In the genomic region with DNA sequence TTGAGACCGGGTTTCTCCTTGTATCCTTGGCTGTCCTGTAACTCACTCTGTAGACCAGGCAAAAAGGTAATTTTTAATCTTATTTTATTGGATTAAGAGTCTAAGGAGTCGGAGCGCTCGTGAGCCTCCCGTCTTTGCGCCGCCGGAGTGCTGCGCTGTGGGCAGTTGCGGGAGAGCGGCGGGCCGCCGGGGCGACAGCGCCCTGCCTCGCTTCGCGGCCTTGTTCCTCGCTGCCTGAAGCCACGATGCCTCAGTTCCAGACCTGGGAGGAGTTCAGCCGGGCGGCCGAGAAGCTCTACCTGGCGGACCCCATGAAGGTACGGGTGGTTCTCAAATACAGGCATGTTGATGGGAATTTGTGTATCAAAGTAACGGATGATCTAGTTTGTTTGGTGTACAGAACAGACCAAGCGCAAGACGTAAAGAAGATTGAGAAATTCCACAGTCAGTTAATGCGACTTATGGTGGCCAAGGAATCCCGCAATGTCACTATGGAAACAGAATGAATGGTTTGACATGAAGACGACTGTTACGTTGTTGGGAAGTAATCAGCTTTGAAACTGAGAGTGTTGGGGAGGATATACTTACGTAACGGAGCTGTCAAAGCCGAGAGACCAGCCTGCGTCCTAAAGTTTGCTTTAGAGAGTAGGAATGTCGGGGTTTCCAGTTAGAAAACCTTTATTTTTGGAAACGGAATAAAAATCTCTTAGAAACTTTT, we compare ENCODE assay signal across 13 mouse cellular contexts. TPM values are rescaled to one million over a fixed set of nuclear protein-coding genes. Genes with fewer than 3 reads are reported as not detected.
DNase-seq lines count a peak whose midpoint lies in the region; ATAC-seq lines count a peak whose summit lies in the region.
"Not testable (repeated sequence)": the region's sequence is repeated elsewhere in the genome, so short reads cannot be mapped to it uniquely, and the experiment has no call there.
"Had no signal": no experiment of that assay in that cellular context is flagged by ENCODE, and none has a peak within 500 bp of the region (broad histone marks: within the 10 kb centered on the region; RNA-seq: fewer than 3 reads in every experiment).

No protein-coding gene starts in this region.

- H3K9me3 ChIP-seq in forebrain, embryonic 10.5 days; heart, embryonic 13.5 days; intestine, embryonic 16.5 days (ENCODE audit: control insufficient read depth, low read length); lung, embryonic 16.5 days (ENCODE audit: control insufficient read depth, low read length); neural tube, embryonic 14.5 days (ENCODE audit: control insufficient read depth, low read length): not testable (repeated sequence)

- peak overlapping the region; percentile 31 for H3K4me3 ChIP-seq in forebrain, embryonic 10.5 days
- peak overlapping the region; percentile 39 for H3K4me3 ChIP-seq in heart, embryonic 13.5 days
- H3K4me3 ChIP-seq in intestine, embryonic 16.5 days (ENCODE audit: low read length), result peak overlapping the region; percentile 12; the same call in 1 of the 2 replicates
- not testable (repeated sequence) for H3K4me3 ChIP-seq in lung, embryonic 16.5 days (ENCODE audit: low read length)
- H3K4me3 ChIP-seq in neural tube, embryonic 14.5 days (ENCODE audit: low read depth, low read length), result 0 out of 2 replicates have a peak overlapping the region, but pooled peaks have one; percentile 12

- DNase-seq in forebrain, embryonic 10.5 days (ENCODE audit: extremely low spot score, low spot score), result peak; percentile 18
- DNase-seq in layer of hippocampus, postnatal 36 days, result peak; percentile 15 to 26
- peak; percentile 39 for DNase-seq in testis, postnatal 14 days (ENCODE audit: low spot score)

- peak overlapping the region; percentile 63 for H3K4me2 ChIP-seq in heart, embryonic 13.5 days
- H3K4me2 ChIP-seq in intestine, embryonic 16.5 days (ENCODE audit: low read depth, low read length), result peak overlapping the region; percentile 27; the same call in 1 of the 2 replicates
- H3K4me2 ChIP-seq in lung, embryonic 16.5 days (ENCODE audit: low read depth, low read length), result peak overlapping the region; percentile 13
- H3K4me2 ChIP-seq in neural tube, embryonic 14.5 days (ENCODE audit: low read depth, low read length), result peak overlapping the region; percentile 38

- H3K36me3 ChIP-seq in forebrain, embryonic 10.5 days (replicated peaks); heart, embryonic 13.5 days; intestine, embryonic 16.5 days (ENCODE audit: control insufficient read depth, insufficient read depth, low read length); lung, embryonic 16.5 days (ENCODE audit: control insufficient read depth, insufficient read depth, low read length); neural tube, embryonic 14.5 days (ENCODE audit: control insufficient read depth, insufficient read depth, low read length): not testable (repeated sequence)

- ATAC-seq in cerebellum, adult (ENCODE audit: insufficient number of reproducible peaks, low FRiP score, low TSS enrichment), result peak; percentile 70; the same call in 1 of the 2 replicates
- ATAC-seq in heart, embryonic 13.5 days (ENCODE audit: extremely low read depth, insufficient number of reproducible peaks, low FRiP score, low TSS enrichment); intestine, embryonic 16.5 days; lung, embryonic 16.5 days (ENCODE audit: low read depth): not testable (repeated sequence)
- ATAC-seq in neural tube, embryonic 14.5 days (ENCODE audit: low read depth), result peak; percentile 71

- 0 out of 2 replicates have a peak overlapping the region, but pooled peaks have one; percentile 50 for H3K9ac ChIP-seq in heart, embryonic 13.5 days
- not testable (repeated sequence) for H3K9ac ChIP-seq in intestine, embryonic 16.5 days (ENCODE audit: low read depth, low read length); lung, embryonic 16.5 days (ENCODE audit: low read length); neural tube, embryonic 14.5 days (replicated peaks; ENCODE audit: low read depth, low read length)

- not testable (repeated sequence) for H3K27ac ChIP-seq in forebrain, embryonic 10.5 days; heart, embryonic 13.5 days (replicated peaks); intestine, embryonic 16.5 days (ENCODE audit: low read length); lung, embryonic 16.5 days (ENCODE audit: low read length); neural tube, embryonic 14.5 days (ENCODE audit: low read depth, low read length)

- H3K4me1 ChIP-seq in forebrain, embryonic 10.5 days; heart, embryonic 13.5 days; intestine, embryonic 16.5 days (ENCODE audit: control insufficient read depth, insufficient read depth, low read length); lung, embryonic 16.5 days (replicated peaks; ENCODE audit: control insufficient read depth, insufficient read depth, low read length); neural tube, embryonic 14.5 days (ENCODE audit: control insufficient read depth, insufficient read depth, low read length): not testable (repeated sequence)

- 34% methylated on average over 39 of the region's 39 CpGs for WGBS in forebrain, embryonic 10.5 days
- WGBS in heart, embryonic 13.5 days, result 27% methylated on average over 38 of the region's 39 CpGs
- 26% methylated on average over 38 of the region's 39 CpGs for WGBS in intestine, embryonic 16.5 days
- WGBS in lung, embryonic 16.5 days, result 24% methylated on average over 38 of the region's 39 CpGs
- WGBS in neural tube, embryonic 14.5 days, result 33% methylated on average over 38 of the region's 39 CpGs

- not testable (repeated sequence) for H3K27me3 ChIP-seq in forebrain, embryonic 10.5 days (ENCODE audit: poor library complexity, severe bottlenecking); heart, embryonic 13.5 days (replicated peaks); intestine, embryonic 16.5 days (replicated peaks; ENCODE audit: control insufficient read depth, insufficient read depth, low read length); lung, embryonic 16.5 days (ENCODE audit: control insufficient read depth, insufficient read depth, low read depth, low read length); neural tube, embryonic 14.5 days (ENCODE audit: control insufficient read depth, insufficient read depth, low read length)

RNA-seq across cellular contexts. Expression of gene Olfr153, which starts 5.5 kb away (rescaled TPM):
- not detected in 2 replicates for polyA plus RNA-seq in forebrain, embryonic 10.5 days (2016; fragmentation: Nextera tagmentation; extraction: Ambion mirVana)
- polyA plus RNA-seq in heart, embryonic 13.5 days (2015; fragmentation: Nextera tagmentation; extraction: Ambion mirVana), result not detected in 2 replicates
- polyA plus RNA-seq in intestine, embryonic 16.5 days (2015; fragmentation: Nextera tagmentation; extraction: Ambion mirVana), result not detected in 2 replicates
- total RNA-seq in layer of hippocampus, postnatal 36 days (2021), result not detected
- not detected in 2 replicates for polyA plus RNA-seq in lung, embryonic 16.5 days (2015; fragmentation: Nextera tagmentation; extraction: Ambion mirVana)
- polyA plus RNA-seq in neural tube, embryonic 14.5 days (2014; fragmentation: Nextera tagmentation; extraction: Ambion mirVana), result not detected in 2 replicates
- total RNA-seq: CH12.LX; gastrocnemius, postnatal 14 days; hematopoietic stem cell, adult 5-6 weeks had no signal
- polyA plus RNA-seq: lung, postnatal 0 days; myocyte had no signal

RNA-seq across cellular contexts. Expression of gene Olfr1128, which starts 19.3 kb away (rescaled TPM):
- polyA plus RNA-seq in forebrain, embryonic 10.5 days (2016; fragmentation: Nextera tagmentation; extraction: Ambion mirVana), result not detected in 2 replicates
- polyA plus RNA-seq in heart, embryonic 13.5 days (2015; fragmentation: Nextera tagmentation; extraction: Ambion mirVana), result not detected in 2 replicates
- polyA plus RNA-seq in intestine, embryonic 16.5 days (2015; fragmentation: Nextera tagmentation; extraction: Ambion mirVana), result not detected in 2 replicates
- total RNA-seq in layer of hippocampus, postnatal 36 days (2021), result not detected
- polyA plus RNA-seq in lung, embryonic 16.5 days (2015; fragmentation: Nextera tagmentation; extraction: Ambion mirVana), result not detected in 2 replicates
- polyA plus RNA-seq in neural tube, embryonic 14.5 days (2014; fragmentation: Nextera tagmentation; extraction: Ambion mirVana), result not detected in 2 replicates
- total RNA-seq: CH12.LX; gastrocnemius, postnatal 14 days; hematopoietic stem cell, adult 5-6 weeks had no signal
- polyA plus RNA-seq: lung, postnatal 0 days; myocyte had no signal

RNA-seq across cellular contexts. Expression of gene Pramel6, which starts 19.7 kb away (rescaled TPM):
- not detected in 2 replicates for polyA plus RNA-seq in forebrain, embryonic 10.5 days (2016; fragmentation: Nextera tagmentation; extraction: Ambion mirVana)
- not detected in 2 replicates for polyA plus RNA-seq in heart, embryonic 13.5 days (2015; fragmentation: Nextera tagmentation; extraction: Ambion mirVana)
- polyA plus RNA-seq in intestine, embryonic 16.5 days (2015; fragmentation: Nextera tagmentation; extraction: Ambion mirVana), result not detected in 2 replicates
- not detected for total RNA-seq in layer of hippocampus, postnatal 36 days (2021)
- polyA plus RNA-seq in lung, embryonic 16.5 days (2015; fragmentation: Nextera tagmentation; extraction: Ambion mirVana), result not detected in 2 replicates
- polyA plus RNA-seq in neural tube, embryonic 14.5 days (2014; fragmentation: Nextera tagmentation; extraction: Ambion mirVana), result not detected in 2 replicates
- total RNA-seq: CH12.LX; gastrocnemius, postnatal 14 days; hematopoietic stem cell, adult 5-6 weeks had no signal
- polyA plus RNA-seq: lung, postnatal 0 days; myocyte had no signal

RNA-seq across cellular contexts. Expression of gene Pramel7, which starts 29.2 kb away (rescaled TPM):
- not detected in 2 replicates for polyA plus RNA-seq in forebrain, embryonic 10.5 days (2016; fragmentation: Nextera tagmentation; extraction: Ambion mirVana)
- polyA plus RNA-seq in heart, embryonic 13.5 days (2015; fragmentation: Nextera tagmentation; extraction: Ambion mirVana), result not detected in 2 replicates
- not detected in 2 replicates for polyA plus RNA-seq in intestine, embryonic 16.5 days (2015; fragmentation: Nextera tagmentation; extraction: Ambion mirVana)
- total RNA-seq in layer of hippocampus, postnatal 36 days (2021), result not detected
- not detected in 2 replicates for polyA plus RNA-seq in lung, embryonic 16.5 days (2015; fragmentation: Nextera tagmentation; extraction: Ambion mirVana)
- polyA plus RNA-seq in neural tube, embryonic 14.5 days (2014; fragmentation: Nextera tagmentation; extraction: Ambion mirVana), result not detected in 2 replicates
- total RNA-seq: CH12.LX; gastrocnemius, postnatal 14 days; hematopoietic stem cell, adult 5-6 weeks had no signal
- polyA plus RNA-seq: lung, postnatal 0 days; myocyte had no signal

RNA-seq across cellular contexts. Expression of gene Olfr1129, which starts 47.6 kb away (rescaled TPM):
- not detected in 2 replicates for polyA plus RNA-seq in forebrain, embryonic 10.5 days (2016; fragmentation: Nextera tagmentation; extraction: Ambion mirVana)
- not detected in 2 replicates for polyA plus RNA-seq in heart, embryonic 13.5 days (2015; fragmentation: Nextera tagmentation; extraction: Ambion mirVana)
- polyA plus RNA-seq in intestine, embryonic 16.5 days (2015; fragmentation: Nextera tagmentation; extraction: Ambion mirVana), result not detected in 2 replicates
- total RNA-seq in layer of hippocampus, postnatal 36 days (2021), result not detected
- polyA plus RNA-seq in lung, embryonic 16.5 days (2015; fragmentation: Nextera tagmentation; extraction: Ambion mirVana), result not detected in 2 replicates
- polyA plus RNA-seq in neural tube, embryonic 14.5 days (2014; fragmentation: Nextera tagmentation; extraction: Ambion mirVana), result not detected in 2 replicates
- total RNA-seq: CH12.LX; gastrocnemius, postnatal 14 days; hematopoietic stem cell, adult 5-6 weeks had no signal
- polyA plus RNA-seq: lung, postnatal 0 days; myocyte had no signal

Comparison
In these comparisons a context has a peak if more than half of its experiments do, and no peak if none do; other contexts are left out.
1. H3K4me2 ChIP-seq: peak in every context shown above with its lines; median percentile 63 in heart, embryonic 13.5 days; 38 in neural tube, embryonic 14.5 days; 27 in intestine, embryonic 16.5 days; 13 in lung, embryonic 16.5 days.